Mouse (Mus musculus) kidney, adult 2 months (tissue): ENCODE data around the gene Coq10a. TPM values are rescaled to one million over a fixed set of nuclear protein-coding genes. Genes with fewer than 3 reads are reported as not detected.

Experiments used
- DNase-seq: peaks from one replicate; pipeline ENCODE4 v3.0.0; 2021
- H3K27ac ChIP-seq: fragments of 200-500 bp; 2 replicates; pipeline ENCODE4 v1.5.1; 2012; ENCODE audit warnings: low read depth, low read length, control low read depth, inconsistent platforms; ENCODE audit not compliant: insufficient read depth
- H3K27me3 ChIP-seq: fragments of 200-500 bp; replicated peaks from 2 replicates; pipeline ENCODE4 v1.6.1; 2012; ENCODE audit warnings: mild to moderate bottlenecking, moderate library complexity, low read length, inconsistent platforms; ENCODE audit not compliant: control insufficient read depth, insufficient read depth
- H3K36me3 ChIP-seq: fragments of 200-500 bp; 2 replicates; pipeline ENCODE4 v1.6.1; 2012; ENCODE audit warnings: mild to moderate bottlenecking, moderate library complexity, low read length, inconsistent platforms; ENCODE audit not compliant: control insufficient read depth, insufficient read depth
- H3K4me1 ChIP-seq: fragments of 200-500 bp; 2 replicates; pipeline ENCODE4 v1.6.1; 2011; ENCODE audit warnings: low read length; ENCODE audit not compliant: control insufficient read depth, insufficient read depth
- H3K4me3 ChIP-seq: fragments of 200-500 bp; 2 replicates; pipeline ENCODE4 v1.5.1; 2011; ENCODE audit warnings: mild to moderate bottlenecking, low read depth, low read length, control low read depth; ENCODE audit not compliant: insufficient read depth
- CTCF ChIP-seq: fragments of 200-500 bp; conservative IDR thresholded peaks from 2 replicates; pipeline ENCODE4 v1.5.1; 2011; ENCODE audit warnings: low read depth, mild to moderate bottlenecking, control low read depth, low read length, moderate library complexity, mixed read lengths; ENCODE audit not compliant: insufficient read depth, insufficient read length
- POLR2A ChIP-seq: fragments of 200-500 bp; IDR thresholded peaks from one replicate; pipeline ENCODE4 v1.6.1; 2011; ENCODE audit warnings: low read depth, low read length, control low read depth
- WGBS: fragments of 180-500 bp; shearing (Covaris S2); methylation state at CpG from one replicate; pipeline ENCODE4 v1.1.7; 2018; 5-methylcytosine and 5-hydroxymethylcytosine counted together
- polyA plus RNA-seq: library from polyadenylated mRNA; depleted of rRNA; stranded (reverse); fragments of >200 nt; gene quantifications from 2 replicates; pipeline ENCODE4 v1.2.3, GENCODE M21; 2012; rRNA removed

Coq10a gene
- polyA plus RNA-seq, 1 experiment = 58.7 TPM

DNA sequence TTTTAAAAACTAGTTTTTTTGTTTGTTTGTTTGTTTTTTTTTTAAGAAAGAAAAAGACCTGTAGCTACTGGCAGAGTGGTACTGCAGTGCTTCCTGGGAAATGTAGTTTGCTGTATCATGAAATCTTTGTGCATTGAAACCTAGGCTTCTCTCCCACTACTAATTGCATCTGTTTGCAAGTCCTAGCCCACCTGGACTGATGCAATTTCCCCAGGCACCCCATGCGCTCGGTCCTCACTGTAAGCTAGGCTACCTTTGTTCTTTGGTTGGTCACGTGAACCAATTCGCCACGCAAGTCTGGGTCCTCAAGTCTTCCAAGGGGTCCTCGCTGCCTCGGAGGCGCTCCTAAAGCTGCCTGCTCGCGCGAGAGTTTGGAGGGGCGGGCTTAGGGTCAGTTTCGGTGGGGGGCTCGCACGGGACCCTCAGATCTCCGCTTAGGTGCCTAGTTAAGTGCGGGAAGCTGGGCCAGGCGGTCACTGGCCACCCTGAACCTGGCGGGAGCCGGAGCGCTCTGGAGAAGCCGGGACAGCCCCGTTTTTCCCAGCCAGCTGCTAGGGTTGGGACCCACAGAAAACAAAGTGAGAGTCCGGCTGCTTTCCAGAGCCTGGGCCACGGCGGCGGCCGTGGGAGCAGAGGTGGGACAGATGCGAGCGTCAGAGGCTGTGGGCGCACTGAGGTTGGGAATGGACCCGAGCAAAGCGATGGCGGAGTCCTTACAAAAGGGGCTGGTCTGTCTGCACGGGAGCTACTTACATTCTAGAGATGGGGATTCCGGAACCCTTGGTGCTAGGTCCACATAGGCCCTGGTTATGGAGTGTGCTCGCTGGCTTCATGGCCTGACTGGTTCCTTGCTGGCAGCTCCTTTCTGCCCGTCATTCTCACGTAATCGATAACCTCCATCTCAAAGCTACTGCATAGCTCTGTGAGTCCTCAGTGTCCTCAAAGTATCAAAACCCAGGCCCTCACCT, 46.4 kb downstream of the Coq10a start, which contains the start of gene Cnpy2:
Gene Cnpy2, plus strand, starts transcription at position 319 of the 968 bp plus-strand sequence.
- Histone ChIP-seq H3K27ac (peak within 1 kb of the TSS; percentile 97), H3K36me3 (peaks cover 3% of the 10 kb centered on the region; the same call in 1 of the 2 replicates), H3K4me3 (peak within 1 kb of the TSS; percentile 96), H3K4me1 (peaks cover 8% of the 10 kb centered on the region; the same call in 1 of the 2 replicates), H3K27me3 (no peaks in the 10 kb centered on the region)
- no peak for TF ChIP-seq POLR2A
- no peak for TF ChIP-seq CTCF
- WGBS = under 1% methylated on average over 40 of the region's 40 CpGs
- peak; percentile 91 for DNase-seq

GRCm38 (mm10) chr10:128321641-128322040, 47.2 kb downstream of the Coq10a start:
- 0 out of 2 replicates have a peak overlapping the region, but pooled peaks have one; percentile 10 for H3K4me3 ChIP-seq
- H3K36me3 ChIP-seq = peaks cover 3% of the 10 kb centered on the region; the same call in 1 of the 2 replicates
- H3K4me1 ChIP-seq = peaks cover 8% of the 10 kb centered on the region; the same call in 1 of the 2 replicates
- TF ChIP-seq CTCF (no peak), POLR2A (no peak)
- 58% methylated on average over 12 of the region's 12 CpGs for WGBS
- H3K27me3 ChIP-seq = no peaks in the 10 kb centered on the region
- DNase-seq = no peak
- H3K27ac ChIP-seq = no peak overlapping the region

GRCm38 (mm10) chr10:128315578-128315977, 53.2 kb downstream of the Coq10a start:
- 93% methylated on average over 8 of the region's 8 CpGs for WGBS
- no peaks in the 10 kb centered on the region for H3K27me3 ChIP-seq
- no peak overlapping the region for H3K27ac ChIP-seq
- H3K4me1 ChIP-seq = no peaks in the 10 kb centered on the region
- no peak overlapping the region for H3K4me3 ChIP-seq
- peaks cover 4% of the 10 kb centered on the region for H3K36me3 ChIP-seq
- DNase-seq = no peak
- TF ChIP-seq POLR2A (no peak), CTCF (no peak)

Other genes starting within 250 kb of the Coq10a start
- 69.0 and 70.1 TPM in 2 replicates for gene Rbms2, start 188.7 kb downstream of the Coq10a start, polyA plus RNA-seq
- gene Gls2, start 174.5 kb downstream of the Coq10a start, polyA plus RNA-seq = 0.33 and 0.61 TPM in 2 replicates
- 15.5 and 17.3 TPM in 2 replicates for gene Spryd4, start 157.2 kb downstream of the Coq10a start, polyA plus RNA-seq
- gene Mip, start 143.2 kb downstream of the Coq10a start, polyA plus RNA-seq = not detected in 2 replicates
- 2.7 and 3.8 TPM in 2 replicates for gene Timeless, start 136.9 kb downstream of the Coq10a start, polyA plus RNA-seq
- gene Apon, start 114.9 kb downstream of the Coq10a start, polyA plus RNA-seq = not detected in 2 replicates
- gene Apof, start 100.3 kb downstream of the Coq10a start, polyA plus RNA-seq = 0.08 and 0.30 TPM in 2 replicates
- gene Stat2, start 98.4 kb downstream of the Coq10a start, polyA plus RNA-seq = 18.6 TPM in 2 replicates
- 0.05 and 0.10 TPM in 2 replicates for gene Il23a, start 70.2 kb downstream of the Coq10a start, polyA plus RNA-seq
- 18.1 and 21.1 TPM in 2 replicates for gene Pan2, start 65.7 kb downstream of the Coq10a start, polyA plus RNA-seq
- gene Cnpy2, start 46.5 kb downstream of the Coq10a start, polyA plus RNA-seq = 90.8 and 118 TPM in 2 replicates
- 252 and 273 TPM in 2 replicates for gene Cs, start 31.3 kb downstream of the Coq10a start, polyA plus RNA-seq
- 21.5 and 22.5 TPM in 2 replicates for gene Ankrd52, start 8.1 kb upstream of the Coq10a start, polyA plus RNA-seq
- 114 and 137 TPM in 2 replicates for gene Slc39a5, start 32.2 kb upstream of the Coq10a start, polyA plus RNA-seq
- gene Nabp2, start 42.5 kb upstream of the Coq10a start, polyA plus RNA-seq = 33.2 and 37.8 TPM in 2 replicates
- 19.5 and 19.6 TPM in 2 replicates for gene Rnf41, start 42.7 kb upstream of the Coq10a start, polyA plus RNA-seq
- gene Smarcc2, start 90.3 kb upstream of the Coq10a start, polyA plus RNA-seq = 81.3 and 81.4 TPM in 2 replicates
- gene Myl6, start 125.1 kb upstream of the Coq10a start, polyA plus RNA-seq = 897 and 1,416 TPM in 2 replicates
- 8.4 and 10.6 TPM in 2 replicates for gene Myl6b, start 129.7 kb upstream of the Coq10a start, polyA plus RNA-seq
- gene Esyt1, start 156.9 kb upstream of the Coq10a start, polyA plus RNA-seq = 24.5 and 25.5 TPM in 2 replicates
- gene Zc3h10, start 178.8 kb upstream of the Coq10a start, polyA plus RNA-seq = 10.0 and 11.3 TPM in 2 replicates
- gene Rpl41, start 180.3 kb upstream of the Coq10a start, polyA plus RNA-seq = 1,799 and 2,275 TPM in 2 replicates
- gene Pa2g4, start 197.0 kb upstream of the Coq10a start, polyA plus RNA-seq = 18.5 and 25.1 TPM in 2 replicates
- 26.9 and 30.2 TPM in 2 replicates for gene Erbb3, start 220.7 kb upstream of the Coq10a start, polyA plus RNA-seq